Mouse (Mus musculus) gastrocnemius, postnatal 25 days (tissue): ENCODE results near the gene Abce1. TPM values are rescaled to one million over a fixed set of nuclear protein-coding genes. Genes with fewer than 3 reads are reported as not detected.
"Not testable (repeated sequence)": the region's sequence is repeated elsewhere in the genome, so short reads cannot be mapped to it uniquely, and the experiment has no call there.

Experiments
- DNase-seq: peaks from one replicate; pipeline ENCODE4 v3.0.0; 2022
- long read RNA-seq, 2 experiments: library from polyadenylated mRNA; stranded (forward); transcript quantifications; one replicate each; pipeline ENCODE4 v2.0.0; 2021
- total RNA-seq, 2 experiments: library from RNA; stranded (reverse); gene quantifications; 1 replicate in 1 of 2; 2 replicates in 1 of 2; pipeline ENCODE4 v1.2.3; 2021

Gene Abce1
- 10 to 100 TPM; 43.7 to 45.5 TPM for total RNA-seq
- long read RNA-seq, experiment 1, transcript Abce1-201 (18 exons, 3,793 nt) = major isoform, 16 of 20 reads
- long read RNA-seq, experiment 1, partial matches to known transcripts = 1 of 20 reads
- long read RNA-seq, experiment 1, other reads (novel, unspliced or antisense) = 3 of 20 reads
- long read RNA-seq, experiment 2, transcript Abce1-201 (18 exons, 3,793 nt) = major isoform, 25 of 37 reads
- long read RNA-seq, experiment 2, partial matches to known transcripts = 6 of 37 reads
- long read RNA-seq, experiment 2, other reads (novel, unspliced or antisense) = 6 of 37 reads

- peak; percentile 96 for DNase-seq
These were observed at the start of gene Abce1, which contains the start of gene Anapc10 for GRCm38 (mm10) chr8:79711064-79711961. Abce1 (minus strand) TSS chr8:79711740. Anapc10 (plus strand) TSS chr8:79711820.

DNA sequence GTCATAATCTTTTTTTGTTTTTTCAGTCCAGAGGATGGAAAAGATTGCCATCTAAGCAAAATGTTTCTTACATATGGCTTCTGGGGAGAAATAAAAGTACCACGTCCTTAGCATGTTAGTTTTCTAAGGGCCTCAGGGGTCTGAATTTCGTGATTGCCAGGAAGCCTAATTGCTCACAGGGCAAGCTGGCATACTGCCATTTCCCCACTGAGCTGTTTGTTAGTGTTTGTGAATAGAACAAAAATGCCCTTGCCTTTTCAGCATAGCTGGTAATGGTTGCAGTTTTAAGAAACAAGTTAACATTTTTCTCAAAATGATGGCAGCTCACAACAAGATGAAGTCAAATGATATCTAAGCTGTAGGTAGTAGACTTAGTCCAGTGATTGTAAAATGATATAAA lies 38.8 kb upstream of the Abce1 start:
- DNase-seq = no peak

GRCm38 (mm10) chr8:79748591-79748990 lies 37.1 kb upstream of the Abce1 start:
- no peak for DNase-seq

- DNase-seq = no peak
These were observed 36.6 kb upstream of the Abce1 start for GRCm38 (mm10) chr8:79748171-79748570.

- no peak for DNase-seq
These were observed 22.8 kb upstream of the Abce1 start for GRCm38 (mm10) chr8:79734304-79734703.

DNA sequence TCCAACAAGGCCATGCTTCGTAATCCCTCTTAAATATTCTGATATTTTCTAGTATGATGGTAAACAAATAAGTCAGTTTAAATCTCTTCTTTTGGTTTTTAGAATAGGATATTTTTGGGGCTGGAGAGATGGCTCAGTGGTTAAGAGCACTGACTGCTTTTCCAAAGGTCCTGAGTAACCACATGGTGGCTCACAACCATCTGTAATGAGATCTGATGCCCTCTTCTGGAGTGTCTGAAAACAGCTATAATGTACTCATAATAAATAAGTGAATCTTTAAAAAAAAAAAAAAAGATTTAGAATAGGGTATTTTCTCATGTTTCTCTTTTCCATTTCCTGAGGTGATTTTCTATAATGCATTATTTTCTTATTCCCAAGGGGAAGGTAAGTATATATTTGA lies 16.4 kb upstream of the Abce1 start:
- no peak for DNase-seq

DNA sequence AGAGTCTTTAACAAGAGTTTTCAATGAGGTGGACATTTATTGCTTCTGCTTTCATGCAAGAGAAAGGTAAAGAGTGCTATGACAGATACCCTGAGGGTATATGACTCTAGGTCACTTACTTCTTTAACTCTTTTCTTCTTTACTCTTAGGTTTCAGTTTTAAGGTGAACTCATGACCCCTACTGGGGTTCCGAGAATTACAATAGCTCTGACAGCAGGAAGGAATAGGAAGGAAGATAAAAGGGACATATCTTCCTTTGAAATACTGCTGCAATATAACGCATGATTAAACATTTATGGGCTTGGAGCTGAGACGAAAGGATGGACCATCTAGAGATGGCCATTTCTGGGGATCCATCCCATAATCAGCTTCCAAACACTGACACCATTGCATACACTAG lies 13.0 kb upstream of the Abce1 start:
- no peak for DNase-seq

DNA sequence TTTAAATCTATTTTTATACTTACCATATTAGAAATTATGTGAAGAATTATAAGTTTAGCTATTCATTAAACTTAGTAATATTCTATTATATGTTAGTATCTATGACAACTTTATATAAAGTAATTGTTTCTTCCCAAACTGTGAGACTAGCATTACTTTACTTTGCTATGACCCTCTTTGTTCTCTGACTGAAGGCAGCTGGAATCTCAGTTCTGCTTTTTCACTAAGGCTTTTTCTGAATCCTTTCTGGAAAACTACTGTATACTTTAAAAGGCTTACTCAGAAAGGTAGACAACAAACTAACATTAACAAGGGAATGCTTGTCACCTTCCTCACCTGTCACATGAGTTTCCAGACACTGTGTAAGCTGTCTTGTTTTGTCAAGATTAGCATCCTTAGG lies 11.8 kb upstream of the Abce1 start:
- DNase-seq = no peak

DNA sequence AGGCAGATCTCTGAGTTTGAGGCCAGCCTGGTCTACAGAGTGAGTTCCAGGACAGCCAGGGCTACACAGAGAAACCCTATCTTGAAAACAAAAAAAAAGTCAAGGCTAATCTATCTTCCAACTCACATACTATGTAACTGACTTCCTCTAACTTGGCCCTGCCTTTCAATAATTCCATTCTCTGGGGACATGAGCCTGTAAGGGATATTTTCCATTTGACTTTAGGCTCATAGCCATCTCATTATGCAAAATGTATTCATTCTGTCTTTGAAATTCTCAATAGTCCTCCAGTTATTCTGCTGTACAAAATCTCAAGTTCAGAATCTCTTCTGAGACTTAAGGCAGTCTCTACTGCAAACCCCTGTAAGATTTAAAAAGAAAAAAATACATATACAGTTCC lies 10.0 kb upstream of the Abce1 start:
- DNase-seq = no peak

- DNase-seq = no peak
These were observed 1.1 kb upstream of the Abce1 start for GRCm38 (mm10) chr8:79712676-79713075.

DNA sequence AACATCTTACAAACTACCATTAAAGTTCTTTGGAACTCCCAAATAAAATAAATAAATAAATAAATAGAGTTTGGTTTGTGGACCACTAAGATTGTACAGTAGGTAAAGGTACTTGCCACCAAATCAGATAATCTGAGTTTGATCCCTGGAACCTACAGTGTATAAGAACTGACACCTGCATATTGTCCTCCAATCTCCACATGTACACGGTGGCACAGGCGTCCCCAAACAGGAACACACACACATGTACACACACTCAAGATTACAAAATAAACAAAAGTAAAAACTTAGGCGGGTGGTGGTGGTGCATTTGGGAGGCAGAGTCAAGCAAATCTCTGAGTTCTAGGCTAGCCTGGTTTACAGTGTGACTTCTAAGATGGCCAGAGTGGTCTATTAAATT lies 4.9 kb downstream of the Abce1 start:
- DNase-seq = no peak

- DNase-seq = no peak
These were observed 19.0 kb downstream of the Abce1 start for GRCm38 (mm10) chr8:79692531-79692930.

DNA sequence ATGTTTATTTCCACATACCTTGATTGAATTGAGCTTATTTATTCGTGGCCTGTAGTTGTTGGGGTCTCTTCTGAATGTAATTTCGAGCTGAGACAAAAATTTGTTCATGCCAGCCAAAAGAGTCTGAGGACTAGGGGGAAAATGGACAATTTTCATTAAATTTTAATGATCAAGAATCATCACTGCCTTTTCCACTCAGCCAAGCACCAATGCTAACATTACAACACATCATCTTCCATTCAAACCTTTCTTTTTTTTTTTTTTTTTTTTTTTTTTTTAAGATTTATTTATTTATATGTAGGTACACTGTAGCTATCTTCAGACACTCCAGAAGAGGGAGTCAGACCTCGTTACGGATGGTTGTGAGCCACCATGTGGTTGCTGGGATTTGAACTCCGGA lies 25.6 kb downstream of the Abce1 start:
- not testable (repeated sequence) for DNase-seq

GRCm38 (mm10) chr8:79680965-79681364 lies 30.6 kb downstream of the Abce1 start:
- DNase-seq = no peak

DNA sequence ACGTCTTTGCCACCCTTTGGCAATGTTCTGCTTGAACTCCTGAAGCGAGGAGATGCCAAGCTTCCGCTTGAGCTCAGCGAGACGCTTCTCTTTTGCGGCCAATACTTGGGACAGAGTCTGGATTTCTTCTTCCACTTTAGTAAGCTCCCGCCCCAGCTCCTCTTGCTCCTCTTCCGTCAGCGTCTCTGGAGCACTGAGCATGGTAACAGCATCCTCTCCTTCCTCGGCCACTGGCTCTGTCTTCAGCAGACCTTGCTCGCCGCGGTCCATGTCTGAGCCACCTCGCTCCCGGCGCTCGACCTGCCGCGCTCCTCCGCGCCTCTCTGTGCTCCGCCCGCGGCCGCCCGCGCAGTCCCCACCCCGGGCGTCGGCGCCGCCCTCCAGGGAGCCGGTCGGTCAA lies 31.0 kb downstream of the Abce1 start:
- DNase-seq = peak; percentile 17

DNA sequence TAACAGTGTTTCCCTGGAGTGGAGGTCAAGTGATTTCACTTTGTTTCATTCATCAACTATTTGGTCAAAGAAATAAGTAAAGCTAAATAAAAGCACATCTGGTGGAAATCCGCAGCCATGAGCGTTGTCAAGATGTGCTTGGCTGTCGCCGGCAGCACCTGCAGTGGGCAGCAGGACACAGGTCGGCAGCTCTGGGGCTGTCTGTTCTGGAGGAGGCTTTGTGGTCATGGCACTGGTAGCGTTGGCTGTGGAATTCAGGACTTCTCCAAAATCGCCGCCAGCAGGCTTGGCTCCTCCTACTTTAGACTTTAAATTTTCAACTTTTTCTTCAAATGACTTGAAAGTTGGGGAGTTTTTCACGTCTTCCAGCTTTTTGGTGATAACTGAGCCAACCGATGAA lies 31.5 kb downstream of the Abce1 start:
- not testable (repeated sequence) for DNase-seq

GRCm38 (mm10) chr8:79679005-79679404 lies 32.5 kb downstream of the Abce1 start:
- no peak for DNase-seq

GRCm38 (mm10) chr8:79676461-79676860 lies 35.1 kb downstream of the Abce1 start:
- DNase-seq = no peak

- not testable (repeated sequence) for DNase-seq
These were observed 52.8 kb downstream of the Abce1 start for GRCm38 (mm10) chr8:79658715-79659114.

DNA sequence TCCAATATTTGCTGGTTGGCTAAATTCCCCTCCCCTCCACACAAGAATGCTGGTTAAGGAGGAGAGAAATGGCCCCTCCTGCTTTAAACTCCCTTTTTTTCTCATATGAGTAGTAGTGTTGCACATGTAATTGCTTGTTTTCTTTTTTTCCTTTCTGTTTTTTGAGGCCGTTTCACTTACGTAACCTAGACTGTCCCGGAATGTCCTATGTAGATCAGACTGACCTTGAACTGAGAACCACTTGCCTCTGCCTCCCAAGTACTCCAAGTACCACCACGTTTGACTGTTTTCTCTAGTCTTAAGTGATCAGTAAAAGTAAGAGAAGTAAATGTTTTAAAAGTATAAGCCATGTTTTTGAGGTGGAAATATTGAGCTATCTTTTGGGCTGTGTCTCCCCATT lies 57.8 kb downstream of the Abce1 start:
- no peak for DNase-seq

GRCm38 (mm10) chr8:79650158-79650814 lies 61.3 kb downstream of the Abce1 start:
- DNase-seq = no peak

DNA sequence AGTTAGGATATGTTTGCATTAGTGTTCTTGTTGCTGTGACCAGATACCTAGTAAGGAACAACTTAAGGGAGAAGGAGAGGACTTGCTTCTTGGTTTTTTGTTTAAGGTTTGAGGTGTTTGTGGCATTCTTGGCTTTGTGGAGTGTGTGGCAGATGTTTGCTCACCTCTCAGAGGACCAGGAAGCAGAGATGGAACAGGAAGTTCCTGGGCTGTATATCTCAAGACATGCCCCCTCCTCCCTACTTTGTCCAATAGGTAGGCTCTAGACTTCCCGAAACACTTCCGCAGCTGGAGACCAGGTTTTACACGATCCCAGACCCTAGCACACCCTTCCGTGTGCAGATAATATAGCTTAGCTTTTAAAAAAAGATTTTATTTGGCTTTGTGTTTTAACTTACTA lies 62.0 kb downstream of the Abce1 start:
- no peak for DNase-seq

DNA sequence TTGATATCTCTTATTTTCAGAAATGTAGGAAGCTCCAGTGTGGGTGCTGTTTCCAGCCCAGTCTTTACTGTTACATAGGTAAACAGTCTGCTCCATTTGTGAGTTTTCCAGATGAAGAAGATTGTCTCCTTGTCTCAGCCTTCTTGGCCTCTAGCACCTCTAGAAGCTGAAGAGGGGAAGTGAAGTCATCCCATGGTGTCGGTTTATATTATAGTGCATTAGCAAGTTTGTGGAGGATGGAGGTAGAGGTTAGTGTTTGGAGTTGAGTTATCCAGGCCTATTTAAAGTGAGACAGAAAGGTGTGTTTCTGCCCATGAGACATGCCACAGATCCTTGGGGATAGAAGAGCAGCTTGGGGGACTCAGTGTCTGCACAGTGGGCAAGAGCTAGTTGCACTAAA lies 70.4 kb downstream of the Abce1 start:
- DNase-seq = no peak
